Mouse (Mus musculus): ENCODE results near the gene Tacr1. TPM values are rescaled to one million over a fixed set of nuclear protein-coding genes. Genes with fewer than 3 reads are reported as not detected.
"Not testable (repeated sequence)": the region's sequence is repeated elsewhere in the genome, so short reads cannot be mapped to it uniquely, and the experiment has no call there.

The Tacr1 gene
- total RNA-seq, 1 experiment, result not detected

GRCm38 (mm10) chr6:82418367-82418766 is 16.2 kb downstream of the Tacr1 start:
- no peak for TF ChIP-seq ZC3H11A (IDR thresholded peaks at IDR 0.05; ENCODE audit: borderline replicate concordance, low read depth, low read length)
- TF ChIP-seq HCFC1 (IDR thresholded peaks at IDR 0.05; ENCODE audit: borderline replicate concordance, insufficient read depth, low read length), result no peak
- TF ChIP-seq ZNF384 (IDR thresholded peaks at IDR 0.05; ENCODE audit: low read depth, low read length), result no peak
- no peak for TF ChIP-seq CHD2 (IDR thresholded peaks at IDR 0.05; ENCODE audit: low read depth, low read length)
- H3K4me1 ChIP-seq (ENCODE audit: control insufficient read depth in 2 of 2, insufficient read depth in 2 of 2, low read length in 2 of 2, poor library complexity in 1 of 2), result no peaks in the 10 kb centered on the region
- no peak for DNase-seq (ENCODE audit: low read depth, low spot score)
- H3K9ac ChIP-seq (ENCODE audit: insufficient read depth, low read depth, low read length, poor library complexity, severe bottlenecking), result no peak overlapping the region
- H3K9me3 ChIP-seq (ENCODE audit: control insufficient read depth, insufficient read depth, low read depth, low read length), result no peaks in the 10 kb centered on the region
- H3K27ac ChIP-seq (ENCODE audit: insufficient read depth, low read depth, low read length, poor library complexity, severe bottlenecking), result no peak overlapping the region
- no peak overlapping the region for H3K4me3 ChIP-seq (ENCODE audit: insufficient read depth in 1 of 2, low read depth in 1 of 2, low read length in 2 of 2, poor library complexity in 1 of 2, severe bottlenecking in 1 of 2)
- H3K36me3 ChIP-seq (ENCODE audit: control insufficient read depth, insufficient read depth, low read length, poor library complexity, severe bottlenecking), result no peaks in the 10 kb centered on the region
- in situ Hi-C loops (cut with MboI; ENCODE audit: low sequenced_read_pairs in 2 of 2, unreplicated experiment in 2 of 2), result loop anchor here in 1 of 2 experiments (25.0 kb wide), 1 partner anchor 469 kb away; no protein-coding TSS in a partner anchor

- no peak overlapping the region for H3K27ac ChIP-seq (ENCODE audit: insufficient read depth, low read depth, low read length, poor library complexity, severe bottlenecking)
- in situ Hi-C loops (cut with MboI; ENCODE audit: low sequenced_read_pairs in 2 of 2, unreplicated experiment in 2 of 2), result loop anchor here in 1 of 2 experiments (25.0 kb wide), 1 partner anchor 467 kb away; no protein-coding TSS in a partner anchor
- no peaks in the 10 kb centered on the region for H3K9me3 ChIP-seq (ENCODE audit: control insufficient read depth, insufficient read depth, low read depth, low read length)
- H3K36me3 ChIP-seq (ENCODE audit: control insufficient read depth, insufficient read depth, low read length, poor library complexity, severe bottlenecking), result no peaks in the 10 kb centered on the region
- no peak overlapping the region for H3K4me3 ChIP-seq (ENCODE audit: insufficient read depth in 1 of 2, low read depth in 1 of 2, low read length in 2 of 2, poor library complexity in 1 of 2, severe bottlenecking in 1 of 2)
- H3K9ac ChIP-seq (ENCODE audit: insufficient read depth, low read depth, low read length, poor library complexity, severe bottlenecking), result no peak overlapping the region
- TF ChIP-seq HCFC1 (IDR thresholded peaks at IDR 0.05; ENCODE audit: borderline replicate concordance, insufficient read depth, low read length) (no peak), ZNF384 (IDR thresholded peaks at IDR 0.05; ENCODE audit: low read depth, low read length) (no peak), MAFK (IDR thresholded peaks at IDR 0.05; ENCODE audit: insufficient read depth, low read depth, low read length) (no peak), ZC3H11A (IDR thresholded peaks at IDR 0.05; ENCODE audit: borderline replicate concordance, low read depth, low read length) (no peak), CHD2 (IDR thresholded peaks at IDR 0.05; ENCODE audit: low read depth, low read length) (no peak)
- no peak for DNase-seq (ENCODE audit: low read depth, low spot score)
- no peaks in the 10 kb centered on the region for H3K4me1 ChIP-seq (ENCODE audit: control insufficient read depth in 2 of 2, insufficient read depth in 2 of 2, low read length in 2 of 2, poor library complexity in 1 of 2)
These were observed 18.1 kb downstream of the Tacr1 start for GRCm38 (mm10) chr6:82420222-82420621.

- H3K36me3 ChIP-seq (ENCODE audit: control insufficient read depth, insufficient read depth, low read length, poor library complexity, severe bottlenecking), result no peaks in the 10 kb centered on the region
- peak; percentile 62 for DNase-seq (ENCODE audit: low read depth, low spot score)
- no peaks in the 10 kb centered on the region for H3K4me1 ChIP-seq (ENCODE audit: control insufficient read depth in 2 of 2, insufficient read depth in 2 of 2, low read length in 2 of 2, poor library complexity in 1 of 2)
- peak; percentile 28; the same call in 1 of the 2 replicates for TF ChIP-seq ZC3H11A (IDR thresholded peaks at IDR 0.05; ENCODE audit: borderline replicate concordance, low read depth, low read length)
- no peak for TF ChIP-seq ZNF384 (IDR thresholded peaks at IDR 0.05; ENCODE audit: low read depth, low read length)
- H3K27ac ChIP-seq (ENCODE audit: insufficient read depth, low read depth, low read length, poor library complexity, severe bottlenecking), result no peak overlapping the region
- no peak overlapping the region for H3K4me3 ChIP-seq (ENCODE audit: insufficient read depth in 1 of 2, low read depth in 1 of 2, low read length in 2 of 2, poor library complexity in 1 of 2, severe bottlenecking in 1 of 2)
- H3K9ac ChIP-seq (ENCODE audit: insufficient read depth, low read depth, low read length, poor library complexity, severe bottlenecking), result no peak overlapping the region
- no peaks in the 10 kb centered on the region for H3K9me3 ChIP-seq (ENCODE audit: control insufficient read depth, insufficient read depth, low read depth, low read length)
- in situ Hi-C loops (cut with MboI; ENCODE audit: low sequenced_read_pairs in 2 of 2, unreplicated experiment in 2 of 2), result no loop called here
These were observed 26.8 kb downstream of the Tacr1 start for GRCm38 (mm10) chr6:82428890-82429289.

GRCm38 (mm10) chr6:82429766-82430165 is 27.6 kb downstream of the Tacr1 start:
- no peaks in the 10 kb centered on the region for H3K9me3 ChIP-seq (ENCODE audit: control insufficient read depth, insufficient read depth, low read depth, low read length)
- H3K4me1 ChIP-seq (ENCODE audit: control insufficient read depth in 2 of 2, insufficient read depth in 2 of 2, low read length in 2 of 2, poor library complexity in 1 of 2), result no peaks in the 10 kb centered on the region
- H3K4me3 ChIP-seq (ENCODE audit: insufficient read depth in 1 of 2, low read depth in 1 of 2, low read length in 2 of 2, poor library complexity in 1 of 2, severe bottlenecking in 1 of 2), result no peak overlapping the region
- TF ChIP-seq ZNF384 (IDR thresholded peaks at IDR 0.05; ENCODE audit: low read depth, low read length), result no peak
- no peak for TF ChIP-seq CHD2 (IDR thresholded peaks at IDR 0.05; ENCODE audit: low read depth, low read length)
- no peak for TF ChIP-seq HCFC1 (IDR thresholded peaks at IDR 0.05; ENCODE audit: borderline replicate concordance, insufficient read depth, low read length)
- TF ChIP-seq ZC3H11A (IDR thresholded peaks at IDR 0.05; ENCODE audit: borderline replicate concordance, low read depth, low read length), result no peak
- no peak for TF ChIP-seq MAFK (IDR thresholded peaks at IDR 0.05; ENCODE audit: insufficient read depth, low read depth, low read length)
- no peak overlapping the region for H3K9ac ChIP-seq (ENCODE audit: insufficient read depth, low read depth, low read length, poor library complexity, severe bottlenecking)
- no peak overlapping the region for H3K27ac ChIP-seq (ENCODE audit: insufficient read depth, low read depth, low read length, poor library complexity, severe bottlenecking)
- DNase-seq (ENCODE audit: low read depth, low spot score), result no peak
- H3K36me3 ChIP-seq (ENCODE audit: control insufficient read depth, insufficient read depth, low read length, poor library complexity, severe bottlenecking), result no peaks in the 10 kb centered on the region
- in situ Hi-C loops (cut with MboI; ENCODE audit: low sequenced_read_pairs in 2 of 2, unreplicated experiment in 2 of 2), result no loop called here

- H3K9me3 ChIP-seq (ENCODE audit: control insufficient read depth, insufficient read depth, low read depth, low read length), result no peaks in the 10 kb centered on the region
- no peaks in the 10 kb centered on the region for H3K4me1 ChIP-seq (ENCODE audit: control insufficient read depth in 2 of 2, insufficient read depth in 2 of 2, low read length in 2 of 2, poor library complexity in 1 of 2)
- no peak for DNase-seq (ENCODE audit: low read depth, low spot score)
- H3K9ac ChIP-seq (ENCODE audit: insufficient read depth, low read depth, low read length, poor library complexity, severe bottlenecking), result no peak overlapping the region
- H3K27ac ChIP-seq (ENCODE audit: insufficient read depth, low read depth, low read length, poor library complexity, severe bottlenecking), result no peak overlapping the region
- in situ Hi-C loops (cut with MboI; ENCODE audit: low sequenced_read_pairs in 2 of 2, unreplicated experiment in 2 of 2), result no loop called here
- H3K4me3 ChIP-seq (ENCODE audit: insufficient read depth in 1 of 2, low read depth in 1 of 2, low read length in 2 of 2, poor library complexity in 1 of 2, severe bottlenecking in 1 of 2), result no peak overlapping the region
- H3K36me3 ChIP-seq (ENCODE audit: control insufficient read depth, insufficient read depth, low read length, poor library complexity, severe bottlenecking), result no peaks in the 10 kb centered on the region
- TF ChIP-seq CHD2 (IDR thresholded peaks at IDR 0.05; ENCODE audit: low read depth, low read length) (no peak), HCFC1 (IDR thresholded peaks at IDR 0.05; ENCODE audit: borderline replicate concordance, insufficient read depth, low read length) (no peak), MAFK (IDR thresholded peaks at IDR 0.05; ENCODE audit: insufficient read depth, low read depth, low read length) (no peak), ZC3H11A (IDR thresholded peaks at IDR 0.05; ENCODE audit: borderline replicate concordance, low read depth, low read length) (no peak), ZNF384 (IDR thresholded peaks at IDR 0.05; ENCODE audit: low read depth, low read length) (no peak)
These were observed 35.0 kb downstream of the Tacr1 start for GRCm38 (mm10) chr6:82437174-82437573.

- H3K4me1 ChIP-seq (ENCODE audit: control insufficient read depth in 2 of 2, insufficient read depth in 2 of 2, low read length in 2 of 2, poor library complexity in 1 of 2); DNase-seq (ENCODE audit: low read depth, low spot score); H3K9me3 ChIP-seq (ENCODE audit: control insufficient read depth, insufficient read depth, low read depth, low read length); H3K27ac ChIP-seq (ENCODE audit: insufficient read depth, low read depth, low read length, poor library complexity, severe bottlenecking); H3K4me3 ChIP-seq (ENCODE audit: insufficient read depth in 1 of 2, low read depth in 1 of 2, low read length in 2 of 2, poor library complexity in 1 of 2, severe bottlenecking in 1 of 2); in situ Hi-C loops (cut with MboI; ENCODE audit: low sequenced_read_pairs in 2 of 2, unreplicated experiment in 2 of 2); H3K36me3 ChIP-seq (ENCODE audit: control insufficient read depth, insufficient read depth, low read length, poor library complexity, severe bottlenecking); H3K9ac ChIP-seq (ENCODE audit: insufficient read depth, low read depth, low read length, poor library complexity, severe bottlenecking): not testable (repeated sequence)
These were observed 50.3 kb downstream of the Tacr1 start for GRCm38 (mm10) chr6:82452206-82453095.

Measured in ES-E14 (cell line).